Mouse (Mus musculus) MEL (cell line): ENCODE results near the gene Sytl3. TPM values are rescaled to one million over a fixed set of nuclear protein-coding genes. Genes with fewer than 3 reads are reported as not detected.
"Not testable (repeated sequence)": the region's sequence is repeated elsewhere in the genome, so short reads cannot be mapped to it uniquely, and the experiment has no call there.

ENCODE experiments used
- DNase-seq: peaks from one replicate; pipeline ENCODE4 v3.0.0; 2011; ENCODE audit warnings: low read depth, low spot score
- H3K27ac ChIP-seq: 2 replicates; pipeline ENCODE4 v1.5.1; 2012; ENCODE audit warnings: low read depth, mild to moderate bottlenecking, control low read depth, low read length, moderate library complexity; ENCODE audit not compliant: control insufficient read depth
- H3K27me3 ChIP-seq, 2 experiments: fragments of 150-350 bp in 1 of 2; sonication (generic) in 1 of 2; 2 replicates each; pipeline ENCODE4 v1.6.1; 2012; ENCODE audit warnings: low read length in 2 of 2, mild to moderate bottlenecking in 2 of 2, improper control_type of control experiment in 1 of 2, moderate library complexity in 1 of 2; ENCODE audit not compliant: insufficient read depth in 2 of 2, control insufficient read depth in 1 of 2
- H3K36me3 ChIP-seq, 2 experiments: 2 replicates each; pipeline ENCODE4 v1.6.1; 2012 to 2014; ENCODE audit warnings: low read length in 2 of 2, improper control_type of control experiment in 1 of 2, inconsistent platforms in 1 of 2, mild to moderate bottlenecking in 1 of 2; ENCODE audit not compliant: insufficient read depth in 2 of 2, control insufficient read depth in 1 of 2
- H3K4me1 ChIP-seq, 2 experiments: fragments of 150-350 bp in 1 of 2; sonication (generic) in 1 of 2; 2 replicates each; pipeline ENCODE4 v1.6.1; 2012; ENCODE audit warnings: low read length in 2 of 2, improper control_type of control experiment in 1 of 2, mild to moderate bottlenecking in 1 of 2; ENCODE audit not compliant: insufficient read depth in 2 of 2, control insufficient read depth in 1 of 2
- H3K4me3 ChIP-seq, 2 experiments: fragments of 150-350 bp in 1 of 2; sonication (generic) in 1 of 2; 2 replicates each; pipeline ENCODE4 v1.5.1; 2012; ENCODE audit warnings: low read depth in 2 of 2, low read length in 2 of 2, mild to moderate bottlenecking in 2 of 2, moderate library complexity in 2 of 2, control low read depth in 1 of 2, improper control_type of control experiment in 1 of 2; ENCODE audit not compliant: control insufficient read depth in 1 of 2, insufficient read depth in 1 of 2
- H3K79me2 ChIP-seq: 2 replicates; pipeline ENCODE4 v1.6.1; 2012; ENCODE audit warnings: mild to moderate bottlenecking, low read length, moderate library complexity; ENCODE audit not compliant: control insufficient read depth, poor library complexity, insufficient read depth
- H3K9ac ChIP-seq: 2 replicates; pipeline ENCODE4 v1.6.1; 2012; ENCODE audit warnings: low read depth, mild to moderate bottlenecking, control low read depth, low read length, moderate library complexity; ENCODE audit not compliant: control insufficient read depth, poor library complexity, severe bottlenecking
- H3K9me3 ChIP-seq: fragments of 150-350 bp; sonication (generic); replicated peaks from 2 replicates; pipeline ENCODE4 v1.6.1; 2012; ENCODE audit warnings: mild to moderate bottlenecking, low read length, improper control_type of control experiment, moderate library complexity; ENCODE audit not compliant: insufficient read depth
- polyA plus RNA-seq, 2 experiments: library from polyadenylated mRNA; stranded (reverse) in 1 of 2; unstranded in 1 of 2; fragments of >175 nt in 1 of 2; fragments of >200 nt in 1 of 2; gene quantifications; 2 replicates each; pipeline versions ENCODE4 v1.2.1 to v1.2.4; 2012; ENCODE audit warnings: low replicate concordance in 2 of 2, low read depth in 1 of 2; ENCODE audit not compliant: insufficient read length in 2 of 2, insufficient read depth in 1 of 2, missing spikeins in 1 of 2
- total RNA-seq: library from RNA; depleted of rRNA; stranded (reverse); fragments of 300-350 nt; gene quantifications from 2 replicates; pipeline ENCODE4 v1.2.3, GENCODE M21; 2012

The Sytl3 gene
- total and polyA plus RNA-seq, 3 experiments, result not detected

DNA sequence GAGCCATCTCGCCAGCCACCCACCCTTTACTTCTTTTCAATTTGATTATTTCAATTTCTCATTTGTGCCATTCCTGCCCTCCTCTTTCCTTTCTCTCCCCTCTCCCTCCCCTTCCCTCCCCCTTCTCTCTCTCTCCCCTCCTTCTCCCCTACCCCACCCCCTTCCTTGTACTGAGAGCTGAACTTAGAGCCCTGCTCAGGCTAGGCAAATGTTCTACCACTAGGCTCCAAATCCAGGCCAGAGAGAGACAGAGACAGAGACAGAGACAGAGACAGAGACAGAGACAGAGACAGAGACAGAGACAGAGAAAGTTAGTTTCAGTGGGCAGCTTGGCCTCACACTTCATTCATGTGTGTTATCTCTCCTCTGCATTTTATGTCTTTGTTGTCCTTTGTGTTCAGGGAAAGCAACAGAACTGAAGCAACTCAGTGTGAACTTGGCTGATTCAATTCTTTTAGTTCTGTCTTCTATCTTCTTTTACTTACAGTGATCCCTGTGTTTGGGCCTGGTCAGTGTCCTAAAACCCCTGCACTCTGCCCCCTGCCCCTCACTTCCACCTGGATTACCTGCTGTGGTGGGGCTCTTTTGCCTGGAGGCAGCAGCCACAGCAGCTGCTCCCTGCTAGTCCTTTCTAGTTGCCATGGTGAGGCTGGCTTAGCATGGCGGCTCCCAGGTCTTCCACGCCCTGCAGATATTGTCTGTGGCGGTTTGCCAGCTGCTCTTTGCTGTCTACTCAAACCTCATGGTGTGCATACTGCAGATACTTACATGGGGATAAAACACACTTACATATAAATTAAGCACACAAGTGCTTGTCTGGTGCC lies 25.8 kb downstream of the Sytl3 start:
- H3K27ac ChIP-seq, result not testable (repeated sequence)

GRCm38 (mm10) chr17:6685288-6685818 lies 26.5 kb downstream of the Sytl3 start:
- not testable (repeated sequence) for H3K27ac ChIP-seq, H3K9ac ChIP-seq, H3K79me2 ChIP-seq, H3K27me3 ChIP-seq, H3K36me3 ChIP-seq, DNase-seq, H3K4me1 ChIP-seq, H3K4me3 ChIP-seq, H3K9me3 ChIP-seq

More for the DNA sequence above, 25.8 kb downstream of the Sytl3 start:
- H3K4me3 ChIP-seq, H3K9me3 ChIP-seq, H3K27me3 ChIP-seq, H3K36me3 ChIP-seq, DNase-seq, H3K4me1 ChIP-seq, H3K9ac ChIP-seq, H3K79me2 ChIP-seq: not testable (repeated sequence)

DNA sequence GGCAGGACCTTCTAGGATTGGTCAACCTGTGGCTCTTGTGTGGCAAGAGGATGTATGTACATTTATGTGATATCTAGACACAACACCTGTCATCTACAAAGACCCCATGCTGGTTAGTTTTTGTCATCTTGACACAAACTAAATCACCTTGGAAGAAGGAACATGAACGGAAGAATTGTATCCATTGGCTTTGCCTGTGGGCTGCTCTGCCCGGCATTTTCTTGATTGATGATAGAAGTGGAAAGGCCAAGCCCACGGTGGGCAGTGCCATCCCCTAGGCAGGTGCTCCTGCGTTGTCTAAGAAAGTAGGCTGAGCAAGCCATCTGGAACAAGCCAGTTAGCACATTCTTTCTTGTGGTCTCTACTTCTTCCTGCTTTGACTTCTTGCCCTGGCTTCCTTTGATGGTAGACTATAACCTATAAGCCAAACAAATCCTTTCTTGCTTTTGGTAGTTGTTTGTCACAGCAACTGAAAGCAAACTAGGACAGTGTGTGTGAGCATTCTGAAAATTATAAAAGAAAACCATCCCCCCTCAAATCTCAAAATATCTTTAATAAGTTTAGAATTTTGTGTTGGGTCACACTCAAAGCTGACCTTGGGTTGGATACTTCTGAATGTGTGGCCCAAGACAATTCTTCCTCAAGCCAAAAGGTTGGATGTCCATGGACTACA lies 27.5 kb downstream of the Sytl3 start:
- not testable (repeated sequence) for H3K4me3 ChIP-seq, H3K36me3 ChIP-seq, DNase-seq, H3K27ac ChIP-seq, H3K9ac ChIP-seq, H3K4me1 ChIP-seq, H3K79me2 ChIP-seq, H3K27me3 ChIP-seq, H3K9me3 ChIP-seq

DNA sequence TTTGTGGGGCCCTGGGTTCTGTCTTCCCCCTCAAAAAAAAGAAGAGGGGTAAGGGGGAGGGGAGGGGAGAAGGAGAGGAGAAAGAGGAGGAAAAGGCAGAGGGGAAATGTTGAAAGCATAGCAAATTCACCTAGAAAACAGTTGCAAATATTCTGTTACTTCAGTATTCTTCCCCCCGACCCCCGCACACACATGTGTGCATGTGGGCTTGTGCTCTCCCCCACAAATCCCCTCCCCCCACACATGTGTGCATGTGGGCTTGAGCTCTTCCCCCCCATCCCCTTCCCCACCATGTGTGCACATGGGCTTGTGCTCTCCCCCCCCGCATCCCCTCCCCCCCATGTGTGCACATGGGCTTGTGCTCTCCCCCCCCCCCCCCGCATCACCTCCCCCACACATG lies 30.5 kb downstream of the Sytl3 start:
- H3K9me3 ChIP-seq, H3K79me2 ChIP-seq, DNase-seq: not testable (repeated sequence)

More for the DNA sequence above, 30.5 kb downstream of the Sytl3 start:
- H3K9ac ChIP-seq, H3K27me3 ChIP-seq, H3K36me3 ChIP-seq, H3K4me1 ChIP-seq, H3K4me3 ChIP-seq, H3K27ac ChIP-seq: not testable (repeated sequence)
